Mouse (Mus musculus): Measurements from ENCODE around the gene Exoc3l4. TPM values are rescaled to one million over a fixed set of nuclear protein-coding genes. Genes with fewer than 3 reads are reported as not detected.
A peak's percentile ranks its signal among the peaks of the same experiment; 100 is the strongest.

Exoc3l4 gene
- polyA plus RNA-seq, 1 experiment from 2014 or later: 7.3 TPM

DNA sequence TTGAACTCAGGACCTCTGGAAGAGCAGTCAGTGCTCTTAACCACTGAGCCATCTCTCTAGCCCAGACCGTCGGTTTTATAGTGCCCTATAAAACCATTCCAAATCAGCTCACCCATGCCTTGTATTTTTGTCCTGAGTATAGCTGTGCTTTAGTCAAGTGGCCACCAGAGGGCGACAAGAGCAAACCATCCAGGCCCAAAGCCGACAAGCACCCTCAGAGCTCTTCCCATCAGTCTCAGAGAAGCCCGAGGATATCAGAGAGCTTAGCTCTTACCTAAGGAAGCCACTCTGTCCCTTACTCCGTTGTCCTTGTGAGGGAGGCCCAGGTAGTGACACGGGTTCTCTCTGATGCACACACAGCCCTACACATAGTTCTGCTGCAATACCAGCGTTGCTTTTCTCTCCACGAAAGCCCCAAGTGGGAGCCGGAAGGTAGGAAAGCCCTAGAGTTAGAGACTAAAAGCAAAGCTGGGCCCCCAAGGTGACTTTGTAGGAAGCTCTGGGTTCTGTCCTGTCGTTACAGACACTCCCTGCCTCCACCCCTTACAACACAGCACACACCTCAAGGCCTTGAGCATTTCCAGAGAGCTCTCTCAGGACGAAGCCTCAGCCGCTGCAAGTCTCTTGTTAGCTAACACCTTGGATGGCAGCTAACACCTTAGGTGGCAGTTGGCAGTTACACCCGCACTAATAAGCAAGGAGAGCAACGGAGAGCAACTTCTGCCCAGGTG lies 15.2 kb upstream of the Exoc3l4 start:
- H3K9ac ChIP-seq (ENCODE audit: low read length): no peak overlapping the region

DNA sequence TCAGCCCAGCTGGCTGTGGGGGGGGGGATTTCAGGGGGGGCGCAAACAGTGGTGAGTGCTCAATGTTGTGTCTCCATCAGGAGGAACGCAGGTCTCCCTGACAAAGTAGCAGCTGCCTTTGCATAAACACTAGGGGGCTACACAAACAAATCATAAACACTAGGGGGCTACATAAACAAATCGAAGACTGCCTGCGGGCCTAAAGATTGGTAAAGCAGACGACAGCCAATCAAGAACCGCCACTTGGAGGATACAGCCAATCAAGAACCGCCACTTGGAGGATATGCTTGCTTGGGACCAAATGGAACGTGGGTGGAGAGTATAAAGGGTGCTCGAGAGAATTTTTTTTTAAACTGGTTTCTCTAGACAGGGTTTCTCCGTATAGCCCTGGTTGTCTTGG lies 11.9 kb upstream of the Exoc3l4 start:
- Histone ChIP-seq H3K27me3 (ENCODE audit: control insufficient read depth, insufficient read depth, low read length) (no peaks in the 10 kb centered on the region), H3K27ac (replicated peaks) (no peak overlapping the region), H3K9ac (ENCODE audit: low read length) (no peak overlapping the region), H3K9me3 (ENCODE audit: control insufficient read depth, low read length) (no peaks in the 10 kb centered on the region), H3K4me1 (replicated peaks; ENCODE audit: control insufficient read depth, insufficient read depth) (no peaks in the 10 kb centered on the region; the same call in 1 of the 2 replicates), H3K4me3 (ENCODE audit: low read depth, low read length) (no peak overlapping the region), H3K36me3 (ENCODE audit: control insufficient read depth, insufficient read depth, low read length) (no peaks in the 10 kb centered on the region), H3K4me2 (replicated peaks; ENCODE audit: low read depth) (no peak overlapping the region)
- 56% methylated on average over 10 of the region's 10 CpGs for WGBS
- TF ChIP-seq EP300 (optimal IDR thresholded peaks at IDR 0.05) (no peak), CTCF (IDR thresholded peaks at IDR 0.05; ENCODE audit: low read depth) (no peak)
- DNase-seq (ENCODE audit: low spot score) (no peak), ATAC-seq (ENCODE audit: low FRiP score, low TSS enrichment) (no peak)

More for the DNA sequence above, 15.2 kb upstream of the Exoc3l4 start:
- TF ChIP-seq EP300 (optimal IDR thresholded peaks at IDR 0.05) (no peak), CTCF (IDR thresholded peaks at IDR 0.05; ENCODE audit: low read depth) (peak; percentile 94)
- Histone ChIP-seq H3K27me3 (ENCODE audit: control insufficient read depth, insufficient read depth, low read length) (no peaks in the 10 kb centered on the region), H3K4me3 (ENCODE audit: low read depth, low read length) (no peak overlapping the region), H3K9me3 (ENCODE audit: control insufficient read depth, low read length) (no peaks in the 10 kb centered on the region), H3K27ac (replicated peaks) (no peak overlapping the region), H3K4me2 (replicated peaks; ENCODE audit: low read depth) (no peak overlapping the region), H3K4me1 (replicated peaks; ENCODE audit: control insufficient read depth, insufficient read depth) (no peaks in the 10 kb centered on the region; the same call in 1 of the 2 replicates), H3K36me3 (ENCODE audit: control insufficient read depth, insufficient read depth, low read length) (no peaks in the 10 kb centered on the region)
- DNase-seq (ENCODE audit: low spot score): peak; percentile 81
- 24% methylated on average over 15 of the region's 15 CpGs for WGBS
- peak; percentile 78 for ATAC-seq (ENCODE audit: low FRiP score, low TSS enrichment)

DNA sequence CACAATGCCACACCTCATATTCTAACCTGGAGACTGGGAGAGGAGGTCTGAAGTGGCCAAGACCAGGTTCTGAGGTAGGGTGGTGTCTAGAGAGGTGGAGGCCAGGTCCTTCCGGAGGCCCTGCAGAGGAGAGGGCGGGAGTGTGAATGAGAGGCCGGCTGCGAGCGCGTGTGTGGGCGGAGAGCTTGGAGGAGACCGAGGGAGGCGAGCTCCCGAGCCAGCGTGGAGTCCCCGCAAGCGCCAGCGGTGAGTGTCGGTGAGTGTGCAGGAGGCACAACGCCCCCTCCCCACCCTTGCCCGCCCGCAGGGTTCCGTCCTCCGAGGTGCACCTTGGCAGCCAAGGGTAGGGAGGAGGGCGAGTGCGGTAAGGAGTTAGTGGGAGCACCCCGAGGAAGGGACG lies 10.2 kb upstream of the Exoc3l4 start, which contains the start of gene Lbhd2:
Gene Lbhd2 (plus strand): TSS at position 188 of the 400 bp plus-strand sequence.
- Histone ChIP-seq H3K9ac (ENCODE audit: low read length) (no peak within 1 kb of the TSS), H3K4me2 (replicated peaks; ENCODE audit: low read depth) (peak within 1 kb of the TSS; percentile 37; the same call in 1 of the 2 replicates), H3K4me3 (ENCODE audit: low read depth, low read length) (peak within 1 kb of the TSS; percentile 18), H3K36me3 (ENCODE audit: control insufficient read depth, insufficient read depth, low read length) (no peaks in the 10 kb centered on the region), H3K9me3 (ENCODE audit: control insufficient read depth, low read length) (no peaks in the 10 kb centered on the region), H3K27ac (replicated peaks) (no peak within 1 kb of the TSS), H3K4me1 (replicated peaks; ENCODE audit: control insufficient read depth, insufficient read depth) (no peaks in the 10 kb centered on the region; the same call in 1 of the 2 replicates), H3K27me3 (ENCODE audit: control insufficient read depth, insufficient read depth, low read length) (no peaks in the 10 kb centered on the region)
- TF ChIP-seq EP300 (optimal IDR thresholded peaks at IDR 0.05) (no peak), CTCF (IDR thresholded peaks at IDR 0.05; ENCODE audit: low read depth) (no peak)
- ATAC-seq (ENCODE audit: low FRiP score, low TSS enrichment) (no peak), DNase-seq (ENCODE audit: low spot score) (no peak)
- WGBS: 7% methylated on average over 22 of the region's 24 CpGs

DNA sequence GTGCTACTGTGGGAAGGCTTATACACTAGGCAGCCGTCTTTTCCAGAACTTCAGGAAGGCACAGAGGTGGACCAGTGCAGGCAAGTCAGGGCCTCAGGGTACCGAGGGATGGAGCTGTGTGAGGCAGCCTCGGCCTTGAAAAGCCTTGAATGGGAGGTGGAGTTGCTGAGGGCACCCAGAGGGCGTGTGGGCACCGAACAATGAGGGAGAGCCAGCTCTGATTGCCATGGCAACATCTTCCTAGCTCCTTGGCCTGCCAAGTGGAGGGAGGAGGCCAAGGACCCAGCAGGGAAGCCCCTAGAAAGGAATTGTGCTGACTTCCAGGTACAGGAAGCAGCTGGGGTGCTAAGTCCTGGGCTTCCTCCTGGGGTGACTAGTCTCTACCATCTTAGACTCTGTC lies 7.2 kb upstream of the Exoc3l4 start:
- Histone ChIP-seq H3K9ac (ENCODE audit: low read length) (no peak overlapping the region), H3K4me1 (replicated peaks; ENCODE audit: control insufficient read depth, insufficient read depth) (peaks cover 2% of the 10 kb centered on the region), H3K36me3 (ENCODE audit: control insufficient read depth, insufficient read depth, low read length) (no peaks in the 10 kb centered on the region), H3K9me3 (ENCODE audit: control insufficient read depth, low read length) (no peaks in the 10 kb centered on the region), H3K4me2 (replicated peaks; ENCODE audit: low read depth) (no peak overlapping the region), H3K27me3 (ENCODE audit: control insufficient read depth, insufficient read depth, low read length) (no peaks in the 10 kb centered on the region), H3K4me3 (ENCODE audit: low read depth, low read length) (no peak overlapping the region), H3K27ac (replicated peaks) (no peak overlapping the region)
- DNase-seq (ENCODE audit: low spot score) (no peak), ATAC-seq (ENCODE audit: low FRiP score, low TSS enrichment) (no peak)
- 40% methylated on average over 5 of the region's 5 CpGs for WGBS
- TF ChIP-seq CTCF (IDR thresholded peaks at IDR 0.05; ENCODE audit: low read depth): no peak
- TF ChIP-seq EP300 (optimal IDR thresholded peaks at IDR 0.05): no peak

DNA sequence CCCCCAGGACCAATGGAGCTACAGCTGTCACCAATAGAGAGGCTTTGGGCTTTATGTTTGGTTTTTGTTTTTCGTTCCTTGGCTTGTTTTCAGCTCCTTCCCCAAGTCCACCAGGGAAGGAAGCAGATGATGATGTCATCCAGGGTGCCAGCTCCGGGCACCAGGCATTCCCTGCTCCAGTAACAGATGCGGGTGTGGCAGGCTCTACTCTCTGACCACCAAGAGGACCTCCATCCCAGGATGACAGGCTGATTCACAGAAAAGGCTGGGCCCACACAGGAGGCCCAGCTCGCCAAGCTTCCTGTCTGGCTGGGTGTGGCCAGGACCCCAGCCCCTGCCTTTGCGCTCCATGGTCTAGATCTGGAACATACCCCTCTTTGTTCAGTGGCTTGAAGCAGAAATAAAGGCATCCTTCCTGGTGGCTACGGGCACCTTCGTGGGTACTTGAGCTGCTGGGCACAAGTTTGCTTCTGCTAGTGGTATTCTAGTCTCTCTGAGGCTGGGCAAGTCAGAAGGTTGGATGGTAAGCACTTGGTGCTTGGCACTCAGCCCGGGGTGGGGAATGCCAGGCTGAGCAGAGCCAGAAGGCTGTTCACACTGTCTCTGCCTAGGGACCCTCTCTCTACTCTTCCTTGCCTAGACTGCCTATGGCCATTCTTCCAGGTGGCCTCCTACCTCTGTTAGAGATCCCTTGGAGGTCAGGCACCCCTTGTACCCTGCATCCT lies 5.0 kb upstream of the Exoc3l4 start:
- no peak overlapping the region for H3K27ac ChIP-seq (replicated peaks)
- H3K4me2 ChIP-seq (replicated peaks; ENCODE audit: low read depth): no peak overlapping the region
- DNase-seq (ENCODE audit: low spot score) (no peak), ATAC-seq (ENCODE audit: low FRiP score, low TSS enrichment) (no peak)
- 68% methylated on average over 8 of the region's 8 CpGs for WGBS
- no peak overlapping the region for H3K9ac ChIP-seq (ENCODE audit: low read length)
- H3K27me3 ChIP-seq (ENCODE audit: control insufficient read depth, insufficient read depth, low read length): no peaks in the 10 kb centered on the region
- no peaks in the 10 kb centered on the region for H3K9me3 ChIP-seq (ENCODE audit: control insufficient read depth, low read length)
- no peak overlapping the region for H3K4me3 ChIP-seq (ENCODE audit: low read depth, low read length)
- peaks cover 5% of the 10 kb centered on the region for H3K4me1 ChIP-seq (replicated peaks; ENCODE audit: control insufficient read depth, insufficient read depth)
- no peak for TF ChIP-seq CTCF (IDR thresholded peaks at IDR 0.05; ENCODE audit: low read depth)
- no peak for TF ChIP-seq EP300 (optimal IDR thresholded peaks at IDR 0.05)
- no peaks in the 10 kb centered on the region for H3K36me3 ChIP-seq (ENCODE audit: control insufficient read depth, insufficient read depth, low read length)

All from stomach, postnatal 0 days (tissue).